Mouse (Mus musculus) forebrain, embryonic 13.5 days (tissue): ENCODE data around the gene Cttnbp2. TPM values are rescaled to one million over a fixed set of nuclear protein-coding genes. Genes with fewer than 3 reads are reported as not detected.
"Not testable (repeated sequence)": the region's sequence is repeated elsewhere in the genome, so short reads cannot be mapped to it uniquely, and the experiment has no call there.

Experiments used
- ATAC-seq: fragments of 200-750 bp; cut with Nextera tagmentation; 2 replicates; pipeline ENCODE4 v1.8.0; 2017
- H3K27ac ChIP-seq: fragments of 300-500 bp; sonication (generic); 2 replicates; pipeline ENCODE4 v1.5.1; 2015; ENCODE audit warnings: inconsistent platforms, mild to moderate bottlenecking, moderate library complexity
- H3K27me3 ChIP-seq: fragments of 300-500 bp; sonication (generic); 2 replicates; pipeline ENCODE4 v1.6.1; 2015; ENCODE audit warnings: mild to moderate bottlenecking, inconsistent platforms
- H3K36me3 ChIP-seq: fragments of 300-500 bp; sonication (generic); 2 replicates; pipeline ENCODE4 v1.6.1; 2015; ENCODE audit warnings: mild to moderate bottlenecking, inconsistent platforms; ENCODE audit not compliant: poor library complexity, severe bottlenecking
- H3K4me1 ChIP-seq: fragments of 300-500 bp; sonication (generic); 2 replicates; pipeline ENCODE4 v1.6.1; 2015; ENCODE audit warnings: inconsistent platforms
- H3K4me2 ChIP-seq: fragments of 300-500 bp; sonication (generic); 2 replicates; pipeline ENCODE4 v1.6.1; 2015; ENCODE audit warnings: inconsistent platforms, mild to moderate bottlenecking, moderate library complexity
- H3K4me3 ChIP-seq: fragments of 300-500 bp; sonication (generic); 2 replicates; pipeline ENCODE4 v1.5.1; 2015; ENCODE audit warnings: mild to moderate bottlenecking, inconsistent platforms
- H3K9ac ChIP-seq: fragments of 300-500 bp; sonication (generic); 2 replicates; pipeline ENCODE4 v1.6.1; 2015; ENCODE audit warnings: mild to moderate bottlenecking, inconsistent platforms
- H3K9me3 ChIP-seq: fragments of 300-500 bp; sonication (generic); replicated peaks from 2 replicates; pipeline ENCODE4 v1.6.1; 2016; ENCODE audit warnings: inconsistent platforms
- WGBS: fragments of 180-500 bp; shearing (Covaris S2); methylation state at CpG from one replicate; pipeline ENCODE4 v1.1.7; 2015; 5-methylcytosine and 5-hydroxymethylcytosine counted together
- polyA plus RNA-seq: library from polyadenylated mRNA; unstranded; fragments of >200 nt; fragmentation: Nextera tagmentation; extraction: Ambion mirVana; gene quantifications from 2 replicates; pipeline ENCODE4 v1.2.1, GENCODE M21; 2015

Gene Cttnbp2
- polyA plus RNA-seq, 1 experiment from 2014 or later = 59.1 TPM

DNA sequence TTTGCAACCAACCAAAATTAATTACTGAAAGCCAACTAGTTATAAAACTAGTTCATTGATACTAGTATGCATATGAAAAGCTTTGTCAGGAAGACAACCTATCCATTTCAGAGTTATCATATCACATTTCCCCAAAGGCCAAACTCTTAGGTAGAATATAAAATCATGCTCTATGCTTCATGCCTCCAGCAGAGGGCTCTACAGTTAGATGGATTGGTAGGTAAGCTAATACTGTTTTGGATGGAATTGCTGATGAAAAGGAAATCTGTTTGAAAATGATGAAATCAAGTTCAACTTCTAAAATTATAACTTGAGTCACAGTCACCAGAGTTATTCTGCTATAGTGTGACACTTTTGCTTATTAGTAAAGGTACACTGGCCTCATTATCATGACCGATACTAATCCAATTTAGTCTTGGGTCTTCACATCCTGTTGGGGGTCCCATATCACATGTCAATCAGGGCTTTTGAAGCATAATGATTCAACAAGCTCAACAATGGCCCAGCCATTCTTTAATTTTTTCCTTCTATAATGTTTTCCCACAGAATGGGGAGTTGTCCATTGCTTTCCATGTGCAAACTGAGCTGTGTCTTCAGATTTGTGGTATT lies 113.5 kb downstream of the Cttnbp2 start:
- no peak overlapping the region for H3K9ac ChIP-seq
- 76% methylated on average over 1 of the region's 1 CpGs for WGBS
- H3K9me3 ChIP-seq = no peaks in the 10 kb centered on the region
- H3K36me3 ChIP-seq = peaks cover 48% of the 10 kb centered on the region
- no peak overlapping the region for H3K4me2 ChIP-seq
- H3K4me3 ChIP-seq = no peak overlapping the region
- 0 out of 2 replicates have a peak, but pooled peaks have one; percentile 31 for ATAC-seq
- H3K27ac ChIP-seq = no peak overlapping the region
- no peaks in the 10 kb centered on the region for H3K27me3 ChIP-seq
- H3K4me1 ChIP-seq = no peaks in the 10 kb centered on the region

DNA sequence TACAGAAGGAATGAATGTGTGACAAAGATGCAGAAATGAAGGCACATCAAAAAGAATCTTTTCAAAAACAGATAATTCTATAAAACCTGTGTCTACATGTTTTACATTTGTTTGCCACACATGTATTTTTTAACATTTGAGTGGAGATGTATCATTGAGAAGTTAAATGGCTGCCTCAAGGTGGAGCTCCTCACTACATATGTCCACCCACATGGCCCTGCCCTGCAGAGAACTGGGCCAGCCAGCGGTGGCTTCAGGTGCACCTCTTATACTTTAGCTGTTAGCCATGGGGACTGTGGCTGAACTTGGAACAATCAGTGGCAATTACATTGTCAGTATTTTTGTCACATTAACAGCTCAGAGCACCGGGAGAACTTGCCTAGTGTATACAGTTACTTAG lies 133.3 kb downstream of the Cttnbp2 start:
- Histone ChIP-seq H3K36me3 (peaks cover 53% of the 10 kb centered on the region), H3K27me3 (no peaks in the 10 kb centered on the region), H3K27ac (no peak overlapping the region), H3K4me1 (no peaks in the 10 kb centered on the region), H3K9ac (no peak overlapping the region), H3K9me3 (no peaks in the 10 kb centered on the region), H3K4me3 (no peak overlapping the region), H3K4me2 (no peak overlapping the region)
- ATAC-seq = no peak
- 75% methylated on average over 2 of the region's 2 CpGs for whole genome bisulfite sequencing

DNA sequence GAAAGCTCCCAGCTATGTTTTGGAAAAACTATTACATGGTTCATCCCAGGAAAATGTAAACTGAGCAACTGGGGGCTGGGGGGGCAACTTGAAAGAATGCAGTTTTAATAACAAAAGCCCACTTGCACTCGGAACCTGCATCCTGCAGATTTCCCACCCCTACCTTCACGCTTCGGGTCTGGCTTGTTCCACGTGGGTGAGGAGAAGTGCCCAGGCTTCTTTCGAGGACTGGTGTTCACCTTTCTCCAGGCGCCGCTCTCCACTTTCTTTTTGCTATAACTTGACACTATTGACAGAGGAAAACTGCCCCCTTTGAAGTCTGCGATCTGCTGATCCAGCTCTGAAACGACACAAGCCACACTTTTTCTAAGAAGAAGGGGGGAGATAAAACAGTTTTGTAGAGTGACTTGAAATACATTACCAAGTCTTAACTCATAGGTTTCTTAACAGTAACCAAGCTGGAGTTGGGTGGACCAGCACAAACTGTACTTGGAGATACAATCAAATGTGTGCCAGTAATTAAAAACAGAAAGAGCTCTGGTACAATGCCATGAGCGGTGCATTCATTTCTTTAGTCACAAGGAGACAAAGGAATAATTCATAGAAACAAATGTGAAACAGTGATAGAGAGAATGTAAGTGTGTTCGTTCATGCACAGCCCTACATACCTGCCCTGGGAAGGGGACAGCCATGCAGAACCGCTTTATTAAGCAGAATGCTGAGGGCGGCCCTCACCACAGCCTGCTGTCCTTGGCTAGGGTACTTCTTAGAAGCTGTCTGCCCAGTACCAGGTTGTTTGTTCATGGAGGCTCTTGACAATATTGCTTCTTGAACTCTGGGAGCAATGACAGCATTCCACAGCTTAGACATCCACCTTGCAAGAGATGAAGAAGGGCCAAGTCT lies 134.1 kb downstream of the Cttnbp2 start:
- H3K36me3 ChIP-seq = peaks cover 57% of the 10 kb centered on the region
- no peaks in the 10 kb centered on the region for H3K9me3 ChIP-seq
- no peak overlapping the region for H3K4me2 ChIP-seq
- H3K4me1 ChIP-seq = no peaks in the 10 kb centered on the region
- H3K9ac ChIP-seq = no peak overlapping the region
- H3K4me3 ChIP-seq = no peak overlapping the region
- no peak for ATAC-seq
- no peaks in the 10 kb centered on the region for H3K27me3 ChIP-seq
- no peak overlapping the region for H3K27ac ChIP-seq
- 80% methylated on average over 13 of the region's 13 CpGs for WGBS

DNA sequence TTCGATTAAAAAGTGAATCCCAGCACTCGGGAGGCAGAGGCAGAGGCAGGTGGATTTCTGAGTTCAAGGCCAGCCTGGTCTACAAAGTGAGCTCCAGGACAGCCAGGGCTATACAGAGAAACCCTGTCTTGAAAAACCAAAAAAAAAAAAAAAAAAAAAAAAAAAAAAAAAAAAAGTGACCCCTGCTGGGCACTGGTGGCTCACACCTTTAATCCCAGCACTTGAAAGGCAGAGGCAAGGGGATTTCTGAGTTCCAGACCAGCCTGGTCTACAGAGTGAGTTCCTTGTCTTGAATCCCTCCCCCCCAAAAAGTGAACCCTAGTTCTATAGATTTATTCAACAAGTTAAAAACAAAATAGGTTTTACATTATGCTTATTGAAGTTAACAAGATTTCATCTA lies 136.9 kb downstream of the Cttnbp2 start:
- 89% methylated on average over 2 of the region's 2 CpGs for WGBS
- not testable (repeated sequence) for H3K4me2 ChIP-seq, H3K27me3 ChIP-seq, H3K4me1 ChIP-seq, H3K9ac ChIP-seq, H3K27ac ChIP-seq, H3K4me3 ChIP-seq, H3K9me3 ChIP-seq, ATAC-seq
- H3K36me3 ChIP-seq = peaks cover 49% of the 10 kb centered on the region

DNA sequence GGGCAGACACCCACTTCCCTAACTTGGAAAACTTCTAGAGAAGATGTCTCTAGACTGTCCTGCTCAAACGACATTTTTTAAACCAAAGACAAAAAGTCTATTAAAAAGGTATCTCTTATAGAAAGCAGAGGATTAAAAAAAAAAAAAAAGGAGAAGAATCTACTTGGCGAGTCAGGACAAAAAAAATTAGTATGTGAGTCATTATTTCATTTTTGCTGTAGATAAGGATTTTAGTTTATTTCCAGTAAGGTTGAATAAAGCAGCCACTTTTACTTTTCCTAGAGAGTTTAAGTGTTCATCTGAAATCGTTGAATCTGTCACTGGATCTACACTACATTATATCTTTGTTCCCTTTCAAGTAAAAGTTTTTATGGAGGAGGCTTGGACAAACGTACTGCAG lies 139.9 kb downstream of the Cttnbp2 start:
- Histone ChIP-seq H3K36me3 (peaks cover 24% of the 10 kb centered on the region), H3K4me1 (no peaks in the 10 kb centered on the region; the same call in 1 of the 2 replicates), H3K27ac (no peak overlapping the region), H3K9ac (no peak overlapping the region), H3K4me2 (no peak overlapping the region), H3K4me3 (no peak overlapping the region), H3K27me3 (no peaks in the 10 kb centered on the region), H3K9me3 (no peaks in the 10 kb centered on the region)
- ATAC-seq = no peak
- 85% methylated on average over 4 of the region's 4 CpGs for WGBS

DNA sequence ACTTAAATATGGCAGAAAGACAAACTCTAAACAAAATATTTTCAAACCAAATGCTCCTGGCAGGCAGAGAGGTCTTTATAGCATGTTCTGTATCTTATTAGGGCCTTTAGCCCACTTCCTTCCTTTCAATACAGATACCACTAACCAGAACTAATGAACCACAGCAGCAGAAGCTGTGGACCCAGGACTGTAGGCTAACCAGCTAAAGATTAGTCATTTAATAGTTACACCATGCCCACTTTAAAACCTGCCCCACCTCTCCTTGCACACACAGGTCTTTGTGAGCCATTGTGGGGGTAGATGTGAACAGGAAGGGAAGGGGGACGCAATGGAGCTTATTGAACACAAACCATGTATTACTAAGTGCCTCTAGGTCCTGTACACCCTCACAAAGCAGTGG lies 141.0 kb downstream of the Cttnbp2 start:
- Histone ChIP-seq H3K4me1 (peaks cover 3% of the 10 kb centered on the region; the same call in 1 of the 2 replicates), H3K36me3 (peaks cover 17% of the 10 kb centered on the region), H3K4me2 (no peak overlapping the region), H3K9me3 (no peaks in the 10 kb centered on the region), H3K4me3 (no peak overlapping the region), H3K27ac (no peak overlapping the region), H3K27me3 (no peaks in the 10 kb centered on the region), H3K9ac (no peak overlapping the region)
- ATAC-seq = no peak
- 85% methylated on average over 1 of the region's 1 CpGs for WGBS

DNA sequence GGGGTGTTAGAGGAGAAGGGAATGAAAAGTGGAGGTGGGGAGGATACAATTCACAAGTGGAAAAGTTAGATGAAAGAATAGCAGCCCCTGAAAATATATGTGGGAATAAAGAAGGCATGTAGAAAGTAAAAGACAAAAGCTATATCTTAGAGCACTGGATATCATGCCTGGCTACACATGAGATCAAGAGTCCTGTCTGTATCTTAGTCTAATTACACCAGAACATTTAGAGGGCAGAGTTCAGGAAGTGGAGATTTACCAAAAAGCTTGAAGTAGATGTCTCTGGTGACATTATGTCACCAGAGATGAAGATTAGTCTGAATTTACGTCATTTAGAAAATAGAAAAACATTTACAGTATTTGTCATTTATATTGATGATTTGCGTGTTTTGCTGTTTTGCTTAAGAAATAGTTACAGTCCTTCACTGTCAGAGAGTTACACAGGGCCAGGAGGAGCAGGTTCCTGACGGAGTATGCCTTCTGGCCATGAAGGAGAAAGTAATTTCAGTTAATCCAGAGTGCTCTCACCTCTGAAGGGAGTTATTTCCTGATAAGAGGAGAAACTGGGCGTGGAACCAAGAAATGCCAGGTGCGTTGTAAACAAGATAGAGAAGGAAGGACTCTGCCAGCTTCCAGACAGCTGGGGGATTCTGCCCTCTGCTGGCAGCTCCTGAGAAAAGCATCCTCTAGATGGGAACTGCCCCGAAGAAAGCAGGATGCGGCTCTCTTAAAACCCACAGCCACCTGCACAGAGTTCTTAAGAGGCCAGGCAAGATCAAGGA lies 142.0 kb downstream of the Cttnbp2 start:
- H3K4me2 ChIP-seq = no peak overlapping the region
- no peaks in the 10 kb centered on the region for H3K9me3 ChIP-seq
- peaks cover 3% of the 10 kb centered on the region; the same call in 1 of the 2 replicates for H3K4me1 ChIP-seq
- ATAC-seq = peak; percentile 75
- no peak overlapping the region for H3K27ac ChIP-seq
- H3K4me3 ChIP-seq = no peak overlapping the region
- peaks cover 17% of the 10 kb centered on the region for H3K36me3 ChIP-seq
- H3K27me3 ChIP-seq = no peaks in the 10 kb centered on the region
- 34% methylated on average over 7 of the region's 7 CpGs for WGBS
- no peak overlapping the region for H3K9ac ChIP-seq

DNA sequence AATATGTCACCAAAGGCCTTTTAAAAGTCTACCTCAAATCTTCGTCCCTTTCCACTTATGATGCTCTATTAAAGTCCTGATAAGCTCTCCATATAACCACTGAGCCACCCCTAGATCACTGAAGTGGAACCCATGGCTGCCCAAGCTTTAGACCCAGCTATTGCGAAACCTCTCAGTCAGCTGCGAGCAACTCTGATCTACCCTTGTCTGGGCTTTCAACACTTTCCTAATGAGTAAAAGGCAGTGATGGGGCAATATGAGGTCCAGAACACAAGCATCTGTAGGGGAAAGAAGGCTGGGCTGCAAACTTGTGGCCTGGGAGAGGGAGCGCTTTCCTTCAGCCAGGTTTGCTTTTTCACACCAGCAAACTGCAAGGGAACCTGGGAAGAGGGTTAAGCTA lies 144.9 kb downstream of the Cttnbp2 start:
- WGBS = 82% methylated on average over 4 of the region's 4 CpGs
- Histone ChIP-seq H3K9me3 (no peaks in the 10 kb centered on the region), H3K27me3 (no peaks in the 10 kb centered on the region), H3K4me1 (peaks cover 3% of the 10 kb centered on the region; the same call in 1 of the 2 replicates), H3K27ac (no peak overlapping the region), H3K36me3 (peaks cover 6% of the 10 kb centered on the region), H3K4me3 (no peak overlapping the region), H3K9ac (no peak overlapping the region), H3K4me2 (no peak overlapping the region)
- no peak for ATAC-seq

DNA sequence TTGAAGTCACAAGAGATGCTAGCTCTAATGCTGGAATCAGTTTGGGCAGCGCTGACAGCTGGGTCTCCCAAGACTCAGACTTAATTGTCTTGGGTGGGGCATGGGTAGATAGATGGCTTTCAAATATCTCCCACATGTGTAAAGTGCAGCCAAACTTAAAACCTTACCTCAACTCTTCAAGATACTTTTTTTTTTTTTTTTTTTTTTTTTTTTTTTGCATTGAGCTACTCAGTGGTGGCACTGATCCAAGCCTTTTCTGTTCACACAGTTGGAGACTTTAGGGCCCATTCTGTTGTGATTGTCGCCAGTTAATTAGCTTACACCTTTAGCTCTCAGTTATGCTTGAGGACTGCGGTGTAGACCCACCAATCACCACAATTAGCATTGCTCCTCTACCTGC lies 145.6 kb downstream of the Cttnbp2 start:
- Histone ChIP-seq H3K4me1 (peaks cover 3% of the 10 kb centered on the region; the same call in 1 of the 2 replicates), H3K27ac (no peak overlapping the region), H3K27me3 (no peaks in the 10 kb centered on the region), H3K4me3 (no peak overlapping the region), H3K9me3 (no peaks in the 10 kb centered on the region), H3K9ac (no peak overlapping the region), H3K4me2 (no peak overlapping the region), H3K36me3 (peaks cover 6% of the 10 kb centered on the region)
- WGBS = 41% methylated on average over 3 of the region's 3 CpGs
- ATAC-seq = no peak

DNA sequence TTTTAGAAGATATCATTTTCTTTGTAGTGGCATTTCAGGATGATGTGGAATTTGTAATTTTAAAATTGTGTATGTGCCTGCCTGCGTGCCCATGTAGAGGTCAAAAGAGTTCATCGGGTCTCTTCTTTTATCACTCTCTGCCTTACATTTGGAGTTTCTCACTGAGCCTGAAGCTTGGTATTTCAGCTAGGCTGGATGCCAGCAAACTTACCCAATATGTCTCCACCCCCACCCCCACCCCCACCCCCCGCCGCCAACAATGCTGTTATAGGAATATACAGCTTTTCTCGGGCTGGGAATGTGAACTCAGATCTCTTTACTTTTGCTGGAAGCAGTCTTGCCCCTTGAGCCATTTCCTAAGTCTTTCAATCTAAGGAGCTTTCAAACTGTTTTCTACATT lies 152.4 kb downstream of the Cttnbp2 start:
- Histone ChIP-seq H3K4me2 (no peak overlapping the region), H3K36me3 (peaks cover 2% of the 10 kb centered on the region), H3K4me1 (no peaks in the 10 kb centered on the region), H3K9me3 (no peaks in the 10 kb centered on the region), H3K4me3 (no peak overlapping the region), H3K9ac (no peak overlapping the region), H3K27me3 (no peaks in the 10 kb centered on the region), H3K27ac (no peak overlapping the region)
- 89% methylated on average over 5 of the region's 5 CpGs for WGBS
- no peak for ATAC-seq

DNA sequence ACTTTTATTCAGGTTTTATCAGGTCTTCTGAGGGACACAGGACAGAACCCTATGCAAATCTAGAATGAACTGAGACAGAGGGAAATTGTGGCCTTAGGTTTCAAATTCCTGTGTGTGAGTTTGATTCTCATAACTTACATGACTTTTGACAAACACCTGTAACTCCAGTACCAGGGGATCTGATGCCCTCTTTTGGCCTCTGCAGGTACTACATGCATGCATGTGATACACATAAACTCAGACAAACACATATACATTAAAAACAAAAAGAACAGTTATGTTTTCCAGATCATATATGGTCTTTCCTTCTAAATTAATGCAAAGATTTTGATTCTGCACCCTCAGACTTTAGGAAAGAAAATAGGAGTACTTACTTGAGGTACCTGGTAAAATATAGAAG lies 153.7 kb downstream of the Cttnbp2 start:
- no peak overlapping the region for H3K27ac ChIP-seq
- no peak overlapping the region for H3K9ac ChIP-seq
- no peak overlapping the region for H3K4me3 ChIP-seq
- no peaks in the 10 kb centered on the region for H3K4me1 ChIP-seq
- ATAC-seq = no peak
- H3K27me3 ChIP-seq = no peaks in the 10 kb centered on the region
- no peak overlapping the region for H3K4me2 ChIP-seq
- H3K9me3 ChIP-seq = no peaks in the 10 kb centered on the region
- H3K36me3 ChIP-seq = no peaks in the 10 kb centered on the region

DNA sequence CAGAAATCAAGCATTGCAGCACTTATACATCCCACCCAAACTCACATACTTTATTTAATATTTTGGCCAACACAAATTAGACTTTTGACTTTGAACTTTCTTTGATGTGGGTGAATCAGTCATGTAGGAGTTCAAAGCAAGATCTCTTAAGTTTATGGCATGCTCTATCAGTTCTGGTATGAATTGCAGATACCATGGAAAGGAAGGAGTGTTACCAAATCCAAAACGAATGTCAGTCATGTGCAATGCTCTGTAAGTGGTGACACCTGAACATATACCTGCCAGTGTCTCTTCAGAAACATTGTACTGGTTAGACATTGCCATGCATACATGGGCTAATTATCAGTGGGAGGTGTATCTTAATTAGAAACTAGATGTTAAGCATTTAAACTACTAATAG lies 154.5 kb downstream of the Cttnbp2 start:
- no peaks in the 10 kb centered on the region for H3K4me1 ChIP-seq
- no peak overlapping the region for H3K4me3 ChIP-seq
- H3K4me2 ChIP-seq = no peak overlapping the region
- no peak overlapping the region for H3K9ac ChIP-seq
- H3K27ac ChIP-seq = no peak overlapping the region
- H3K36me3 ChIP-seq = no peaks in the 10 kb centered on the region
- no peaks in the 10 kb centered on the region for H3K9me3 ChIP-seq
- ATAC-seq = no peak
- H3K27me3 ChIP-seq = no peaks in the 10 kb centered on the region
- WGBS = 77% methylated on average over 1 of the region's 1 CpGs
